9 mouse cellular contexts compared by ENCODE assay signal in genomic region chr6:125274841-125275563, GRCm38 (mm10). TPM values are rescaled to one million over a fixed set of nuclear protein-coding genes. Genes with fewer than 3 reads are reported as not detected.
DNase-seq lines count a peak whose midpoint lies in the region; ATAC-seq and TF ChIP-seq lines count a peak whose summit lies in the region.
"Had no signal": no experiment of that assay in that cellular context is flagged by ENCODE, and none has a peak within 500 bp of the region (broad histone marks: within the 10 kb centered on the region; RNA-seq: fewer than 3 reads in every experiment).

No protein-coding gene starts in this region.

- WGBS in liver, embryonic 11.5 days, result 54% methylated on average over 15 of the region's 15 CpGs

- H3K36me3 ChIP-seq in liver, embryonic 11.5 days (ENCODE audit: control insufficient read depth, insufficient read depth, low read length), result no peaks in the 10 kb centered on the region

- H3K27me3 ChIP-seq in liver, embryonic 11.5 days (replicated peaks; ENCODE audit: control insufficient read depth, insufficient read depth, low read length), result no peaks in the 10 kb centered on the region

- H3K27ac ChIP-seq in liver, embryonic 11.5 days (ENCODE audit: low read depth, low read length), result no peak overlapping the region
- no peak overlapping the region for H3K27ac ChIP-seq in embryonic fibroblast, embryonic 13.5 days (ENCODE audit: insufficient read depth, low read length)

- TF ChIP-seq POLR2A in embryonic fibroblast, embryonic 13.5 days (IDR thresholded peaks at IDR 0.05; ENCODE audit: low read depth, low read length), result no peak

- H3K4me2 ChIP-seq in liver, embryonic 11.5 days, result no peak overlapping the region

- no peaks in the 10 kb centered on the region for H3K9me3 ChIP-seq in liver, embryonic 11.5 days (ENCODE audit: control insufficient read depth, low read length)

- H3K4me3 ChIP-seq in liver, embryonic 11.5 days (ENCODE audit: low read depth, low read length), result no peak overlapping the region
- no peak overlapping the region for H3K4me3 ChIP-seq in embryonic fibroblast, embryonic 13.5 days (ENCODE audit: insufficient read depth, low read length)

- H3K9ac ChIP-seq in liver, embryonic 11.5 days (ENCODE audit: low read depth, low read length), result no peak overlapping the region

- peak; percentile 37 to 52 for DNase-seq in cerebellum, postnatal 14 days
- DNase-seq in cerebellum, adult 11 months, result no peak
- peak; percentile 41 for DNase-seq in liver
- DNase-seq in liver, embryonic 11.5 days (ENCODE audit: low spot score), result no peak
- peak; percentile 38 for DNase-seq in Muller cell, postnatal 12 days (ENCODE audit: inconsistent ontology term)
- DNase-seq in lung, postnatal 4 days, result peak; percentile 72

- no peak for ATAC-seq in liver, embryonic 11.5 days (replicated peaks; ENCODE audit: low FRiP score)
- ATAC-seq in granulocyte monocyte progenitor cell, adult 5-6 weeks (replicated peaks; ENCODE audit: poor library complexity, severe bottlenecking), result no peak

- TF ChIP-seq CTCF in embryonic fibroblast, embryonic 13.5 days (IDR thresholded peaks at IDR 0.05; ENCODE audit: borderline replicate concordance, insufficient read depth, low read length), result peak; percentile 36; the same call in 1 of the 2 replicates

- H3K4me1 ChIP-seq in liver, embryonic 11.5 days (replicated peaks; ENCODE audit: control insufficient read depth, insufficient read depth, low read length), result peaks cover 3% of the 10 kb centered on the region
- no peaks in the 10 kb centered on the region for H3K4me1 ChIP-seq in embryonic fibroblast, embryonic 13.5 days (ENCODE audit: control insufficient read depth, insufficient read depth, low read length)

RNA-seq across cellular contexts. Expression of gene Tuba3a, which starts 10.8 kb away (rescaled TPM):
- 0.12 TPM in 1 of 2 replicates, not detected in the other for polyA plus RNA-seq in liver, embryonic 11.5 days (2014; fragmentation: Nextera tagmentation; extraction: Ambion mirVana)
- not detected in 2 replicates for polyA plus RNA-seq in embryonic fibroblast, embryonic 13.5 days (2011; ENCODE audit: insufficient read length, low read depth, missing spikeins)
- not detected in 2 replicates for total RNA-seq in granulocyte monocyte progenitor cell, adult 5-6 weeks (2014; fragmentation: Nextera tagmentation)
- total RNA-seq in granulocyte monocyte progenitor cell, adult 5-6 weeks (2017), result not detected in 2 replicates
- total RNA-seq: gastrocnemius, postnatal 4 days had no signal

RNA-seq across cellular contexts. Expression of gene Cd27, which starts 38.2 kb away (rescaled TPM):
- 2.7 and 3.2 TPM in 2 replicates for polyA plus RNA-seq in liver, embryonic 11.5 days (2014; fragmentation: Nextera tagmentation; extraction: Ambion mirVana)
- polyA plus RNA-seq in embryonic fibroblast, embryonic 13.5 days (2011; ENCODE audit: insufficient read length, low read depth, missing spikeins), result not detected in 2 replicates
- 50.7 and 62.0 TPM in 2 replicates for total RNA-seq in granulocyte monocyte progenitor cell, adult 5-6 weeks (2014; fragmentation: Nextera tagmentation)
- total RNA-seq in granulocyte monocyte progenitor cell, adult 5-6 weeks (2017), result 34.7 and 55.2 TPM in 2 replicates

RNA-seq across cellular contexts. Expression of gene Ltbr, which starts 38.7 kb away (rescaled TPM):
- 30.1 and 34.7 TPM in 2 replicates for polyA plus RNA-seq in liver, embryonic 11.5 days (2014; fragmentation: Nextera tagmentation; extraction: Ambion mirVana)
- 67.1 and 77.6 TPM in 2 replicates for polyA plus RNA-seq in embryonic fibroblast, embryonic 13.5 days (2011; ENCODE audit: insufficient read length, low read depth, missing spikeins)
- 36.4 and 50.3 TPM in 2 replicates for total RNA-seq in granulocyte monocyte progenitor cell, adult 5-6 weeks (2014; fragmentation: Nextera tagmentation)
- 29.9 and 36.3 TPM in 2 replicates for total RNA-seq in granulocyte monocyte progenitor cell, adult 5-6 weeks (2017)

RNA-seq across cellular contexts. Expression of gene Tapbpl, which starts 43.3 kb away (rescaled TPM):
- 4.0 TPM in 2 replicates for polyA plus RNA-seq in liver, embryonic 11.5 days (2014; fragmentation: Nextera tagmentation; extraction: Ambion mirVana)
- 5.7 and 6.3 TPM in 2 replicates for polyA plus RNA-seq in embryonic fibroblast, embryonic 13.5 days (2011; ENCODE audit: insufficient read length, low read depth, missing spikeins)
- total RNA-seq in granulocyte monocyte progenitor cell, adult 5-6 weeks (2014; fragmentation: Nextera tagmentation), result 13.8 TPM in 2 replicates
- 16.5 and 17.7 TPM in 2 replicates for total RNA-seq in granulocyte monocyte progenitor cell, adult 5-6 weeks (2017)

RNA-seq across cellular contexts. Expression of gene Scnn1a, which starts 45.5 kb away (rescaled TPM):
- 0.55 and 0.74 TPM in 2 replicates for polyA plus RNA-seq in liver, embryonic 11.5 days (2014; fragmentation: Nextera tagmentation; extraction: Ambion mirVana)
- polyA plus RNA-seq in embryonic fibroblast, embryonic 13.5 days (2011; ENCODE audit: insufficient read length, low read depth, missing spikeins), result 0.48 and 0.70 TPM in 2 replicates
- 16.2 and 18.9 TPM in 2 replicates for total RNA-seq in granulocyte monocyte progenitor cell, adult 5-6 weeks (2014; fragmentation: Nextera tagmentation)
- total RNA-seq in granulocyte monocyte progenitor cell, adult 5-6 weeks (2017), result 1.4 and 1.8 TPM in 2 replicates

Comparison
In these comparisons a context has a peak if more than half of its experiments do, and no peak if none do; other contexts are left out.
1. DNase-seq: peak in cerebellum, postnatal 14 days (2 of 2), liver (single experiment), Muller cell, postnatal 12 days (single experiment) and lung, postnatal 4 days (2 of 2); none in cerebellum, adult 11 months (single experiment) and liver, embryonic 11.5 days (single experiment).